Mouse (Mus musculus) MEL (cell line): Measurements from ENCODE around the gene Tssk2. TPM values are rescaled to one million over a fixed set of nuclear protein-coding genes. Genes with fewer than 3 reads are reported as not detected.

Experiments
- DNase-seq: peaks from one replicate; pipeline ENCODE4 v3.0.0; 2011; ENCODE audit warnings: low read depth, low spot score
- H3K27ac ChIP-seq: 2 replicates; pipeline ENCODE4 v1.5.1; 2012; ENCODE audit warnings: low read depth, mild to moderate bottlenecking, control low read depth, low read length, moderate library complexity; ENCODE audit not compliant: control insufficient read depth
- H3K27me3 ChIP-seq, 2 experiments: fragments of 150-350 bp in 1 of 2; sonication (generic) in 1 of 2; 2 replicates each; pipeline ENCODE4 v1.6.1; 2012; ENCODE audit warnings: low read length in 2 of 2, mild to moderate bottlenecking in 2 of 2, improper control_type of control experiment in 1 of 2, moderate library complexity in 1 of 2; ENCODE audit not compliant: insufficient read depth in 2 of 2, control insufficient read depth in 1 of 2
- H3K36me3 ChIP-seq, 2 experiments: 2 replicates each; pipeline ENCODE4 v1.6.1; 2012 to 2014; ENCODE audit warnings: low read length in 2 of 2, improper control_type of control experiment in 1 of 2, inconsistent platforms in 1 of 2, mild to moderate bottlenecking in 1 of 2; ENCODE audit not compliant: insufficient read depth in 2 of 2, control insufficient read depth in 1 of 2
- H3K4me1 ChIP-seq, 2 experiments: fragments of 150-350 bp in 1 of 2; sonication (generic) in 1 of 2; 2 replicates each; pipeline ENCODE4 v1.6.1; 2012; ENCODE audit warnings: low read length in 2 of 2, improper control_type of control experiment in 1 of 2, mild to moderate bottlenecking in 1 of 2; ENCODE audit not compliant: insufficient read depth in 2 of 2, control insufficient read depth in 1 of 2
- H3K4me3 ChIP-seq, 2 experiments: fragments of 150-350 bp in 1 of 2; sonication (generic) in 1 of 2; 2 replicates each; pipeline ENCODE4 v1.5.1; 2012; ENCODE audit warnings: low read depth in 2 of 2, low read length in 2 of 2, mild to moderate bottlenecking in 2 of 2, moderate library complexity in 2 of 2, control low read depth in 1 of 2, improper control_type of control experiment in 1 of 2; ENCODE audit not compliant: control insufficient read depth in 1 of 2, insufficient read depth in 1 of 2
- H3K79me2 ChIP-seq: 2 replicates; pipeline ENCODE4 v1.6.1; 2012; ENCODE audit warnings: mild to moderate bottlenecking, low read length, moderate library complexity; ENCODE audit not compliant: control insufficient read depth, poor library complexity, insufficient read depth
- H3K9ac ChIP-seq: 2 replicates; pipeline ENCODE4 v1.6.1; 2012; ENCODE audit warnings: low read depth, mild to moderate bottlenecking, control low read depth, low read length, moderate library complexity; ENCODE audit not compliant: control insufficient read depth, poor library complexity, severe bottlenecking
- H3K9me3 ChIP-seq: fragments of 150-350 bp; sonication (generic); replicated peaks from 2 replicates; pipeline ENCODE4 v1.6.1; 2012; ENCODE audit warnings: mild to moderate bottlenecking, low read length, improper control_type of control experiment, moderate library complexity; ENCODE audit not compliant: insufficient read depth
- BHLHE40 ChIP-seq: IDR thresholded peaks from 2 replicates; pipeline ENCODE4 v1.6.1; 2012; ENCODE audit warnings: low read depth, mild to moderate bottlenecking, inconsistent platforms, low read length, improper control_type of control experiment, borderline replicate concordance
- CHD1 ChIP-seq: IDR thresholded peaks from 2 replicates; pipeline ENCODE4 v1.6.1; 2012; ENCODE audit warnings: low read depth, mild to moderate bottlenecking, inconsistent platforms, low read length, improper control_type of control experiment
- CTCF ChIP-seq, 3 experiments: IDR thresholded peaks in 2 of 3; conservative IDR thresholded peaks in 1 of 3; 2 replicates each; pipeline ENCODE4 v1.5.1; 2011 to 2012; ENCODE audit warnings: low read length in 3 of 3, low read depth in 2 of 3, mild to moderate bottlenecking in 2 of 3, improper control_type of control experiment in 1 of 3, inconsistent platforms in 1 of 3, mixed read lengths in 1 of 3, moderate library complexity in 1 of 3; ENCODE audit not compliant: control insufficient read depth in 1 of 3, insufficient read depth in 1 of 3, poor library complexity in 1 of 3, severe bottlenecking in 1 of 3
- E2F4 ChIP-seq: IDR thresholded peaks from 2 replicates; pipeline ENCODE4 v1.6.1; 2011; ENCODE audit warnings: low read depth, low read length, improper control_type of control experiment, borderline replicate concordance
- ETS1 ChIP-seq: IDR thresholded peaks from 2 replicates; pipeline ENCODE4 v1.6.1; 2012; ENCODE audit warnings: low read depth, mild to moderate bottlenecking, inconsistent platforms, low read length, improper control_type of control experiment, moderate library complexity
- JUND ChIP-seq: IDR thresholded peaks from 2 replicates; pipeline ENCODE4 v1.6.1; 2011; ENCODE audit warnings: low read depth, mild to moderate bottlenecking, improper control_type of control experiment, low read length
- KAT2A ChIP-seq: conservative IDR thresholded peaks from 2 replicates; pipeline ENCODE4 v1.6.1; 2012; ENCODE audit warnings: low read depth, low read length, improper control_type of control experiment, inconsistent platforms
- MAX ChIP-seq: IDR thresholded peaks from 2 replicates; pipeline ENCODE4 v1.6.1; 2011; ENCODE audit warnings: low read length, improper control_type of control experiment
- MEF2A ChIP-seq: IDR thresholded peaks from 2 replicates; pipeline ENCODE4 v1.6.1; 2014; ENCODE audit warnings: low read depth, mild to moderate bottlenecking, inconsistent platforms, low read length, improper control_type of control experiment; ENCODE audit not compliant: poor library complexity, insufficient replicate concordance, severe bottlenecking; ENCODE audit errors: extremely low read depth
- MYB ChIP-seq: IDR thresholded peaks from 2 replicates; pipeline ENCODE4 v1.6.1; 2011; ENCODE audit warnings: mild to moderate bottlenecking, low read depth, low read length, improper control_type of control experiment
- MYC ChIP-seq: IDR thresholded peaks from 2 replicates; pipeline ENCODE4 v1.6.1; 2011; ENCODE audit warnings: low read depth, mild to moderate bottlenecking, low read length, improper control_type of control experiment, moderate library complexity
- NELFE ChIP-seq: IDR thresholded peaks from 2 replicates; pipeline ENCODE4 v1.6.1; 2011; ENCODE audit warnings: low read depth, low read length, improper control_type of control experiment
- NRF1 ChIP-seq: IDR thresholded peaks from 2 replicates; pipeline ENCODE4 v1.6.1; 2014; ENCODE audit warnings: low read depth, mild to moderate bottlenecking, inconsistent platforms, low read length, improper control_type of control experiment, moderate library complexity; ENCODE audit not compliant: poor library complexity, insufficient read depth, severe bottlenecking
- POLR2A ChIP-seq, 2 experiments: IDR thresholded peaks; 2 replicates each; pipeline ENCODE4 v1.6.1; 2011 to 2012; ENCODE audit warnings: low read length in 2 of 2, mild to moderate bottlenecking in 2 of 2, control low read depth in 1 of 2, improper control_type of control experiment in 1 of 2, low read depth in 1 of 2, moderate library complexity in 1 of 2; ENCODE audit not compliant: control insufficient read depth in 1 of 2, insufficient read depth in 1 of 2, poor library complexity in 1 of 2
- POLR2AphosphoS5 ChIP-seq: IDR thresholded peaks from 2 replicates; pipeline ENCODE4 v1.6.1; 2012; ENCODE audit warnings: low read depth, borderline replicate concordance, mild to moderate bottlenecking, inconsistent platforms, low read length, moderate library complexity, mixed read lengths
- RAD21 ChIP-seq: IDR thresholded peaks from 2 replicates; pipeline ENCODE4 v1.6.1; 2011; ENCODE audit warnings: mild to moderate bottlenecking, low read depth, low read length, improper control_type of control experiment
- RCOR1 ChIP-seq: IDR thresholded peaks from 2 replicates; pipeline ENCODE4 v1.6.1; 2012; ENCODE audit warnings: low read depth, mild to moderate bottlenecking, inconsistent platforms, low read length, improper control_type of control experiment
- SIN3A ChIP-seq: IDR thresholded peaks from 2 replicates; pipeline ENCODE4 v1.6.1; 2012; ENCODE audit warnings: low read length, improper control_type of control experiment, inconsistent platforms
- UBTF ChIP-seq: IDR thresholded peaks from 2 replicates; pipeline ENCODE4 v1.6.1; 2012; ENCODE audit warnings: low read depth, mild to moderate bottlenecking, inconsistent platforms, low read length, improper control_type of control experiment, moderate library complexity, borderline replicate concordance; ENCODE audit not compliant: insufficient read depth
- ZKSCAN1 ChIP-seq: IDR thresholded peaks from 2 replicates; pipeline ENCODE4 v1.6.1; 2012; ENCODE audit warnings: low read depth, mild to moderate bottlenecking, inconsistent platforms, low read length, improper control_type of control experiment, moderate library complexity
- ZMIZ1 ChIP-seq: IDR thresholded peaks from 2 replicates; pipeline ENCODE4 v1.6.1; 2012; ENCODE audit warnings: low read depth, mild to moderate bottlenecking, inconsistent platforms, low read length, improper control_type of control experiment, moderate library complexity
- polyA plus RNA-seq, 2 experiments: library from polyadenylated mRNA; stranded (reverse) in 1 of 2; unstranded in 1 of 2; fragments of >175 nt in 1 of 2; fragments of >200 nt in 1 of 2; gene quantifications; 2 replicates each; pipeline versions ENCODE4 v1.2.1 to v1.2.4; 2012; ENCODE audit warnings: low replicate concordance in 2 of 2, low read depth in 1 of 2; ENCODE audit not compliant: insufficient read length in 2 of 2, insufficient read depth in 1 of 2, missing spikeins in 1 of 2
- total RNA-seq: library from RNA; depleted of rRNA; stranded (reverse); fragments of 300-350 nt; gene quantifications from 2 replicates; pipeline ENCODE4 v1.2.3, GENCODE M21; 2012

Tssk2 gene
- total and polyA plus RNA-seq, 3 experiments = 0.24 TPM; not detected in 2

GRCm38 (mm10) chr16:17893923-17894322, 4.5 kb upstream of the Tssk2 start, which contains the start of gene Tssk1:
TSS of gene Tssk1 (plus strand) at chr16:17894223.
- Histone ChIP-seq H3K9me3 (no peaks in the 10 kb centered on the region), H3K4me1 (peaks cover 6 to 14% of the 10 kb centered on the region in 2 experiments), H3K4me3 (no peak within 1 kb of the TSS), H3K79me2 (peaks cover 16% of the 10 kb centered on the region), H3K36me3 (peaks cover 0 to 11% of the 10 kb centered on the region in 2 experiments; a peak in 1 of 4 replicates), H3K27ac (no peak within 1 kb of the TSS), H3K9ac (no peak within 1 kb of the TSS), H3K27me3 (no peaks in the 10 kb centered on the region)
- no peak for DNase-seq
- no peak for TF ChIP-seq NELFE
- TF ChIP-seq CHD1 = no peak
- TF ChIP-seq NRF1 = no peak
- TF ChIP-seq JUND = no peak
- TF ChIP-seq MYC = no peak
- no peak for TF ChIP-seq UBTF
- TF ChIP-seq ETS1 = no peak

GRCm38 (mm10) chr16:17896091-17896490, 2.3 kb upstream of the Tssk2 start:
- peaks cover 0 to 8% of the 10 kb centered on the region in 2 experiments; a peak in 2 of 4 replicates for H3K4me1 ChIP-seq
- no peak overlapping the region for H3K4me3 ChIP-seq
- DNase-seq = no peak
- H3K9me3 ChIP-seq = no peaks in the 10 kb centered on the region
- H3K27ac ChIP-seq = no peak overlapping the region
- TF ChIP-seq RAD21 (no peak), MYB (no peak), BHLHE40 (no peak), SIN3A (no peak), CTCF (IDR thresholded peaks at IDR 0.05 in 2 of 3, conservative IDR thresholded peaks at IDR 0.05 in 1 of 3; ENCODE audit: control insufficient read depth in 1 of 3, insufficient read depth in 1 of 3, low read depth in 2 of 3, low read length in 3 of 3, poor library complexity in 1 of 3, severe bottlenecking in 1 of 3) (no peak), KAT2A (no peak), POLR2AphosphoS5 (no peak), ZMIZ1 (no peak), ZKSCAN1 (no peak), CHD1 (no peak), RCOR1 (no peak), UBTF (no peak), E2F4 (no peak), MAX (no peak), MEF2A (no peak), POLR2A (IDR thresholded peaks at IDR 0.05; ENCODE audit: control insufficient read depth in 1 of 2, insufficient read depth in 1 of 2, low read depth in 1 of 2, low read length in 2 of 2, poor library complexity in 1 of 2) (no peak)
- no peaks in the 10 kb centered on the region for H3K27me3 ChIP-seq
- peaks cover 4% of the 10 kb centered on the region for H3K79me2 ChIP-seq
- H3K36me3 ChIP-seq = peaks cover 0 to 5% of the 10 kb centered on the region in 2 experiments; a peak in 1 of 4 replicates
- H3K9ac ChIP-seq = no peak overlapping the region
